Mouse (Mus musculus) forebrain, embryonic 15.5 days (tissue): ENCODE measurements around the gene Rock2. TPM values are rescaled to one million over a fixed set of nuclear protein-coding genes. Genes with fewer than 3 reads are reported as not detected.

Experiments used
- ATAC-seq: fragments of 200-750 bp; cut with Nextera tagmentation; replicated peaks from 2 replicates; pipeline ENCODE4 v1.8.0; 2017; ENCODE audit warnings: mild to moderate bottlenecking, moderate TSS enrichment, moderate library complexity
- H3K27ac ChIP-seq: fragments of 300-500 bp; sonication (generic); replicated peaks from 2 replicates; pipeline ENCODE4 v1.5.1; 2015; ENCODE audit warnings: mild to moderate bottlenecking, inconsistent platforms
- H3K27me3 ChIP-seq: fragments of 300-500 bp; sonication (generic); 2 replicates; pipeline ENCODE4 v1.6.1; 2015; ENCODE audit warnings: inconsistent platforms
- H3K36me3 ChIP-seq: fragments of 300-500 bp; sonication (generic); 2 replicates; pipeline ENCODE4 v1.6.1; 2015; ENCODE audit warnings: mild to moderate bottlenecking, inconsistent platforms
- H3K4me1 ChIP-seq: fragments of 300-500 bp; sonication (generic); 2 replicates; pipeline ENCODE4 v1.6.1; 2015; ENCODE audit warnings: inconsistent platforms
- H3K4me2 ChIP-seq: fragments of 300-500 bp; sonication (generic); replicated peaks from 2 replicates; pipeline ENCODE4 v1.6.1; 2015; ENCODE audit warnings: mild to moderate bottlenecking, inconsistent platforms
- H3K4me3 ChIP-seq: fragments of 300-500 bp; sonication (generic); 2 replicates; pipeline ENCODE4 v1.5.1; 2015; ENCODE audit warnings: mild to moderate bottlenecking, inconsistent platforms
- H3K9ac ChIP-seq: fragments of 300-500 bp; sonication (generic); replicated peaks from 2 replicates; pipeline ENCODE4 v1.6.1; 2015; ENCODE audit warnings: mild to moderate bottlenecking, inconsistent platforms
- H3K9me3 ChIP-seq: fragments of 300-500 bp; sonication (generic); 2 replicates; pipeline ENCODE4 v1.6.1; 2016; ENCODE audit warnings: inconsistent platforms
- WGBS: fragments of 180-500 bp; shearing (Covaris S2); methylation state at CpG from one replicate; pipeline ENCODE4 v1.1.7; 2015; ENCODE audit warnings: mixed read lengths; 5-methylcytosine and 5-hydroxymethylcytosine counted together
- polyA plus RNA-seq: library from polyadenylated mRNA; unstranded; fragments of >200 nt; fragmentation: Nextera tagmentation; extraction: Ambion mirVana; gene quantifications from 2 replicates; pipeline ENCODE4 v1.2.1, GENCODE M21; 2015

Gene Rock2
- polyA plus RNA-seq, 1 experiment from 2014 or later = 16.9 TPM

DNA sequence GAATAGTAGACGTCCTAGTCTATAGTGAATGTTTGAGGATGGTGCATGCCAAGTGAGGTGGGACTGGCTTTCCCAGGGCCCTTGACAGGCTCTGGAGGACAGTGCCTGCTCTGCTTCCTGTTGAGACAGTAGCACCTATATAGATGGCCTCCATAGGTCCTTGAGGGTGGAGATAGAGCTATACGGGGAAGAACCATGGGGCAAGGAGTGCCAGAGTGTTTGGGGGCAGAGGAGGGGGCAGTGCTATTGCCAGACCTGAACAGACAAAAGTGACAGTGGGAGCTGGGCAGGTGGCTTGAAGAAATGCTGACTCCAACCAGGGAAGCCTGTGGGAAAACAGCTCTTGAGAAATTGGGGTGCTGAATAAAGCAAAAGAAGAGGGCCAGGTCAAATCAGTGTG, 99.6 kb downstream of the Rock2 start:
- Histone ChIP-seq H3K4me2 (no peak overlapping the region), H3K27me3 (peaks cover 16% of the 10 kb centered on the region), H3K4me3 (no peak overlapping the region), H3K4me1 (peaks cover 4% of the 10 kb centered on the region), H3K9ac (no peak overlapping the region), H3K36me3 (no peaks in the 10 kb centered on the region), H3K27ac (no peak overlapping the region), H3K9me3 (no peaks in the 10 kb centered on the region)
- no peak for ATAC-seq
- WGBS = 88% methylated on average over 2 of the region's 2 CpGs

DNA sequence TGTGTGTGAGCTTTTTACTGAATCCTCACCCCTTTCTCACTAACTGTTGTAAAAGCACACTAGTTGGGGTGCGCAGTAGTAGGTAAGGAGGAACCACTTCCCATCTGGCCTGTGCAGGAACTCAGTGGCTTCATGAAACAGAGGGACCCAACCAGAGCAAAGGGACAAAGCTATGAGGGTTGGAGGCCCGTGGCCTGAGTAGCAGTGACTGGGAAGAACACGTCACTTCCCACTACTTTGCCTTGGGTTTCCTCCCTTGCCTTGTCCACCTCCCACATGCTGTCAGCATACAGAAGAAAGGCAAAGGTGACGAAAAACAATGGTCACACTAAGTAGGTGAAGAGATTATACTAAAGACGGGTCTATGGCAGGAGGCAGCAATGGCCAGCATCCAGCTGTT, 101.6 kb downstream of the Rock2 start:
- Histone ChIP-seq H3K4me1 (peaks cover 14% of the 10 kb centered on the region), H3K4me2 (no peak overlapping the region), H3K9ac (no peak overlapping the region), H3K4me3 (no peak overlapping the region), H3K27ac (no peak overlapping the region), H3K27me3 (peaks cover 32% of the 10 kb centered on the region), H3K36me3 (no peaks in the 10 kb centered on the region), H3K9me3 (no peaks in the 10 kb centered on the region)
- no peak for ATAC-seq
- WGBS = 84% methylated on average over 5 of the region's 5 CpGs

DNA sequence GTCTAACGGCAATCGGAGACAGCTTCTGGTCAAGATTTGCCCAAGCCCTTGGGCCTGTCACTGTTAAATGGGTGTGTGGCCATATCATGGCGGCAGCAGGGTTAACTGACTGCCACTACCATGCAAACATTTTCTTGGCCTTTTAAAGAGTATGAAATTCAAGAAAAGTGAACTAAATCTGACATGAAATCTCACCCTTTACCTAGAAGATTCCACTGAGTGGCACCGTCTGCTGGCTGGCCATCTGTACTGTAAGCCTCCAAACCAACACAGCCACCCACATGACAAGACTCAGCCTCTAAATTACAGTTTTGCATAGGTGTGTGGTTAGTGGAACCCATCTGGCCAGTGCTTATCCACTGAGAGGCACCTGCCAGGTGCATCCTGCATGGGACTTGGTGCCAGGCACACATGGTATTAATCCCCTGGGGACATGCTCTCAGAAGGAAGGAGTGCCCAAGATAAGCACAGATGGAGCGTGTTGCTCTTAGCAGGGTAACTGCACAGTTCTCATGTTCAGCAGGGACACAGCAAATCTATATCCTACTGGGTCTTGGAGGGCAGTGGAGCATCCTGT, 102.3 kb downstream of the Rock2 start:
- Histone ChIP-seq H3K4me1 (peaks cover 14% of the 10 kb centered on the region), H3K36me3 (no peaks in the 10 kb centered on the region), H3K27me3 (peaks cover 36% of the 10 kb centered on the region), H3K9me3 (no peaks in the 10 kb centered on the region), H3K27ac (no peak overlapping the region), H3K4me3 (no peak overlapping the region), H3K9ac (no peak overlapping the region), H3K4me2 (no peak overlapping the region)
- WGBS = 91% methylated on average over 5 of the region's 5 CpGs
- no peak for ATAC-seq

GRCm38 (mm10) chr12:16999146-16999545, 104.5 kb downstream of the Rock2 start:
- peak; percentile 18; the same call in 1 of the 2 replicates for ATAC-seq
- Histone ChIP-seq H3K27ac (no peak overlapping the region), H3K4me2 (peak overlapping the region; percentile 94), H3K4me3 (peak overlapping the region; percentile 51), H3K9me3 (no peaks in the 10 kb centered on the region), H3K4me1 (peaks cover 14% of the 10 kb centered on the region), H3K36me3 (no peaks in the 10 kb centered on the region), H3K27me3 (peaks cover 36% of the 10 kb centered on the region), H3K9ac (no peak overlapping the region)
- 5% methylated on average over 10 of the region's 10 CpGs for WGBS

DNA sequence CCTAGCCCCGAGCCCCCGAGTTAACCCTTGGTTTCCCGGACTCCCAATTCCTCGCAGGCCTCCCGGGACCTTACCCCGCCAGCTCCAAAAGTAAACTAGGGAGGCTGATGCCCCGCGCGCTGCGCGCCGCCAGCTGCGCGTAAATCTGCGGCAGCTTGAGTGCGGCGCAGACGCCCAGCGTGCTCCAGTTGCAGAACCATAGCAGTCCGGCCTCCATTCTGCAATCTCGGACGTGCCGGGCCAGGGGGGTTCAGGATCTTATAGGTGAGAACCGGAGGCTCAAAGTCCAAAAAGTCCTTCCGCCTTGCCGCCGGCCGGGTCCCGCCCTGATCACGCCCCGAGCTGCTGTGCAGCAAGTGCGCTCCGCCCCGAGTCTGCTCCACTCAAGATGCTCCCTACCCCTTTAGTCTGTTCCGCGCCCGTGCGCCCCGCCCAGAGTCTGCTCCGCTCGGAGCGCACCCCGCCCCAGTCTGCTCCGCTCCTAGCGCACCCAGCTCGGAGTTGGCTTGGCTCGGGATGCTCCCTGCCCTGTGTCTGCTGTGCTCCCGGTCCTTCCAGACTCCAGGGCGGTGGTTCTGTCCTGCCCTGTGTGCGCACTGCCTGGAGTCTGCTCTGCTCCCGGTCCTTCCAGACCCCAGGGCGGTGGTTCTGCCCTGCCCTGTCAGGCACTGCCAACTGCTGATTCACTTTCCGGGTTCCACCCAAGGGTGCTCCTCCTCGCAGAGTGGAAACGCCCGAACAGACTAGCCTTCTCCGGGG, 105.2 kb downstream of the Rock2 start, which contains the start of gene Pqlc3:
Pqlc3 (minus strand) TSS at position 670 of the 759 bp plus-strand sequence.
- Histone ChIP-seq H3K9me3 (no peaks in the 10 kb centered on the region), H3K27ac (no peak within 1 kb of the TSS), H3K9ac (peak within 1 kb of the TSS; percentile 42), H3K4me2 (peak within 1 kb of the TSS; percentile 94), H3K27me3 (peaks cover 36% of the 10 kb centered on the region), H3K4me3 (peak within 1 kb of the TSS; percentile 51), H3K4me1 (peaks cover 14% of the 10 kb centered on the region), H3K36me3 (no peaks in the 10 kb centered on the region)
- peak; percentile 88 for ATAC-seq
- under 1% methylated on average over 57 of the region's 57 CpGs for WGBS

- peaks cover 36% of the 10 kb centered on the region for H3K27me3 ChIP-seq
- H3K9ac ChIP-seq = no peak overlapping the region
- H3K4me2 ChIP-seq = no peak overlapping the region
- no peaks in the 10 kb centered on the region for H3K36me3 ChIP-seq
- no peak overlapping the region for H3K27ac ChIP-seq
- no peak for ATAC-seq
- no peaks in the 10 kb centered on the region for H3K9me3 ChIP-seq
- 49% methylated on average over 6 of the region's 6 CpGs for WGBS
- peaks cover 14% of the 10 kb centered on the region for H3K4me1 ChIP-seq
- no peak overlapping the region for H3K4me3 ChIP-seq
These were observed 105.9 kb downstream of the Rock2 start for GRCm38 (mm10) chr12:17000628-17001027.

DNA sequence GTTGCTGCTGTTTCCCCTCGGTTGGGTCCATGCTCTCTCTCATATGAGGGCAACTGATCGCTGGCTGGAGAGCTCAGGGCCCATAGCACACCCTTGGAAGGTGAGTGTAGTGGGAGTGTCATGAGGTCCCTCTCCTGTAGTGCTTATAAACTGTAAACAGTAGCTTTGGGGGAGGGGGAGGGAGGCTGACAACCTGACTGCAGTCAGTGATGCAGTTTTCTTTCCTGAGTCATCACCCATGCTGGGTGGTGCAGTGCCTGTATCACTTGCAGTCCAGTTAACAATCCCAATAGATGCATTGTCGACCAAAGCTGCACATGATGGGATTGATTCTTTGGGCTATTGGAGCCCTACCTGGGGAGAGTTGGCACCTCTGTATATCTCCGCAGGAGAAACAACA, 106.5 kb downstream of the Rock2 start:
- H3K4me3 ChIP-seq = no peak overlapping the region
- no peak overlapping the region for H3K27ac ChIP-seq
- H3K27me3 ChIP-seq = peaks cover 36% of the 10 kb centered on the region
- peaks cover 14% of the 10 kb centered on the region for H3K4me1 ChIP-seq
- H3K9me3 ChIP-seq = no peaks in the 10 kb centered on the region
- H3K36me3 ChIP-seq = no peaks in the 10 kb centered on the region
- no peak overlapping the region for H3K4me2 ChIP-seq
- no peak overlapping the region for H3K9ac ChIP-seq
- no peak for ATAC-seq
- 47% methylated on average over 4 of the region's 4 CpGs for WGBS

- Histone ChIP-seq H3K4me3 (no peak overlapping the region), H3K4me2 (no peak overlapping the region), H3K27ac (no peak overlapping the region), H3K36me3 (no peaks in the 10 kb centered on the region), H3K27me3 (no peaks in the 10 kb centered on the region), H3K4me1 (peaks cover 6% of the 10 kb centered on the region; the same call in 1 of the 2 replicates), H3K9ac (no peak overlapping the region), H3K9me3 (no peaks in the 10 kb centered on the region)
- ATAC-seq = no peak
- 98% methylated on average over 6 of the region's 6 CpGs for WGBS
These were observed 114.8 kb downstream of the Rock2 start for GRCm38 (mm10) chr12:17009466-17009865.

DNA sequence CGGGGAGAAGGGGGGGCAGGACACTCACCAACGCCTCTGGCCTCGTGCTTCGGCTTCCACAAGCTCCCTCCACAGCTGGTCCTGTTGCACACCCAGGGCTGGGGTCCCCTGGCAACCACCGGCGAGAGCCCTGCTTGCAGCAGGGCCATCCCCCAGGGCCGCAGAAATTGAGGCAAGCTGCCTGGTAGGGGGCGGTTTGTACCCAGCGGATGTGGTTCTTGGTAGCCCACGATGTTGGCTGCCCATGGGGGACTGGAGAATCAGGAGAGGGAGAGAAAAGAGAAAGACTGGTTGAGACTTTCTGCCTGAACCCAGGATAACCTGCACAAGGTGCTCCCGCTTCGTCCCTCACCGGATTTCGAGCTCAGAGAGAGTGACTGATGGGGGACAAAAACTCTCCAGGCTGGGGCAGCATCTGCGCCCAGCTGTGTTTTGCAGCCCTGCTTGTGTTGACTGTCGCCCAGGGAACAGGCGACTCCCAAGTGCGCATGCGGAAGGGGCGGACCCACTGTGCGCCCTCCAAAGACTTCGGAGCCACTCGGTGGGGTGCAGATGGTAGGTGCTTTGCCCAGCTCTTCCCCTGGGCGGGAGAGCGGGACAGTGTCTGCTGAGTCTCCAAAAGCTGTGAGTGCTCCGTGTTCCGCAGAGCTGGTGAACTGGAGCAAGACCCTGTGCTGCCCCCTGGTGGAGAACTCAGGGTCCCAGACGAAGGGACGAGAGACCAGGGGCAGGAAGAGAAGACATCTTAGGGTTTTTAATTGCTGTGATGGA, 116.6 kb downstream of the Rock2 start, which contains the start of gene 2410004P03Rik:
2410004P03Rik (minus strand) TSS at position 628 of the 771 bp plus-strand sequence.
- Histone ChIP-seq H3K27ac (no peak within 1 kb of the TSS), H3K36me3 (no peaks in the 10 kb centered on the region), H3K4me3 (peak within 1 kb of the TSS; percentile 38), H3K4me2 (peak within 1 kb of the TSS; percentile 47), H3K4me1 (peaks cover 6% of the 10 kb centered on the region; the same call in 1 of the 2 replicates), H3K9me3 (no peaks in the 10 kb centered on the region), H3K27me3 (no peaks in the 10 kb centered on the region), H3K9ac (0 out of 2 replicates have a peak within 1 kb of the TSS, but pooled peaks have one; percentile 30)
- peak; percentile 71 for ATAC-seq
- WGBS = 6% methylated on average over 29 of the region's 29 CpGs

DNA sequence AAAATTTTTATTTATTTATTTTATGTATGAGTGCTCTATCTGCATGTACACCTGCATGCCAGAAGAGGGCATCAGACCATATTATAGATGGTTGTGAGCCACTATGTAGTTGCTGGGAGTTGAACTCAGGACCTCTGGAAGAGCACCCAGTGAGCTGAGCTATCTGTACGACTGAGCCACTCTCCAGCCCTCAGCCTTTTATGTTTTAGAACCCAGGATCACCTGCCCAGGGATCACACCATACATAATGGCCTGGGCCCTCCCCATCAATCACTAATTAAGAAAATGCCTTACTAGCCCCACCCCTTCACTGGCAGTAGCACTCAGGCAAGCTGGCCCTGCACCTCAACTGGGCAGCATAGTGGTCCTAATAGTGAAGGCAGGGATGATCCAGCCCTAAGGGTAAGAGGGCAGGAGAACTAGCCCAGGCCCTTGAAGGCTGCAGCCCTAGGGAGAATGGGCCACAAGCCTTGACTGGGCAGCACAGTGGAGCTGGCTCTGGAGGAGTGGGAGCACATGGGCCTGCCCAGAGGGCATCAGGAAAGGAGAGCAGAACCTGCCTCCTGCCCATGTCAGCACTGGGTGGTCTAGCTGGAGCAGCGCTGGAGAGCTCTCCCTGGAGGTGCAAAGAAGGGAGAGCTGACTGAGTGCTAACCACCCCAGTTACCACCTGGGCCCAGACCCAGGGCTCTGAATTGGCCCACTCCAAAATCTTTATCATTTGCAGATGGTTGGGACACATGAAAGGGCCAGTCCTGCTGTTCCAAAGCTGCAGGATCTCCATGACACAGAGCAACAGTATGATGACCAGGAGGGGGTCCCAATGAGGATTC, 117.6 kb downstream of the Rock2 start:
- Histone ChIP-seq H3K27ac (no peak overlapping the region), H3K36me3 (no peaks in the 10 kb centered on the region), H3K9me3 (no peaks in the 10 kb centered on the region), H3K4me2 (no peak overlapping the region), H3K4me1 (peaks cover 6% of the 10 kb centered on the region; the same call in 1 of the 2 replicates), H3K9ac (no peak overlapping the region), H3K27me3 (no peaks in the 10 kb centered on the region), H3K4me3 (no peak overlapping the region)
- WGBS = 72% methylated on average over 2 of the region's 2 CpGs
- 0 out of 2 replicates have a peak, but pooled peaks have one; percentile 23 for ATAC-seq

GRCm38 (mm10) chr12:17015711-17016110, 121.0 kb downstream of the Rock2 start:
- no peaks in the 10 kb centered on the region for H3K9me3 ChIP-seq
- H3K27me3 ChIP-seq = no peaks in the 10 kb centered on the region
- no peak for ATAC-seq
- no peak overlapping the region for H3K27ac ChIP-seq
- peaks cover 6% of the 10 kb centered on the region; the same call in 1 of the 2 replicates for H3K4me1 ChIP-seq
- no peaks in the 10 kb centered on the region for H3K36me3 ChIP-seq
- WGBS = 74% methylated on average over 2 of the region's 2 CpGs
- no peak overlapping the region for H3K4me3 ChIP-seq
- no peak overlapping the region for H3K9ac ChIP-seq
- no peak overlapping the region for H3K4me2 ChIP-seq
